Mouse (Mus musculus) liver, embryonic 11.5 days (tissue): ENCODE measurements at regions not wholly inside any gene's neighbourhood (a gene's known extent, or its start where the extent isn't known, plus 50 kb on each side); places are given as distances from the start of the nearest gene placed in this dataset.

Source experiments
- ATAC-seq: fragments of 200-750 bp; cut with Nextera tagmentation; replicated peaks from 2 replicates; pipeline ENCODE4 v1.8.0; 2017; ENCODE audit warnings: moderate number of reproducible peaks, mild to moderate bottlenecking, moderate TSS enrichment, moderate library complexity; ENCODE audit not compliant: low FRiP score
- DNase-seq: peaks from one replicate; pipeline ENCODE4 v3.0.0-alpha.2; 2017; ENCODE audit warnings: low spot score
- H3K27ac ChIP-seq: fragments of 300-500 bp; sonication (generic); 2 replicates; pipeline ENCODE4 v1.5.1; 2014; ENCODE audit warnings: mild to moderate bottlenecking, low read depth, low read length, control low read depth
- H3K27me3 ChIP-seq: fragments of 300-500 bp; sonication (generic); replicated peaks from 2 replicates; pipeline ENCODE4 v1.6.1; 2014; ENCODE audit warnings: low read length, mixed read lengths; ENCODE audit not compliant: control insufficient read depth, insufficient read depth
- H3K36me3 ChIP-seq: fragments of 300-500 bp; sonication (generic); 2 replicates; pipeline ENCODE4 v1.6.1; 2014; ENCODE audit warnings: mild to moderate bottlenecking, low read length, moderate library complexity, mixed read lengths; ENCODE audit not compliant: control insufficient read depth, insufficient read depth
- H3K4me1 ChIP-seq: fragments of 300-500 bp; sonication (generic); replicated peaks from 2 replicates; pipeline ENCODE4 v1.6.1; 2014; ENCODE audit warnings: low read length, mixed read lengths; ENCODE audit not compliant: control insufficient read depth, insufficient read depth
- H3K4me2 ChIP-seq: fragments of 300-500 bp; sonication (generic); 2 replicates; pipeline ENCODE4 v1.6.1; 2014; ENCODE audit warnings: mild to moderate bottlenecking, control low read depth, moderate library complexity
- H3K4me3 ChIP-seq: fragments of 300-500 bp; sonication (generic); 2 replicates; pipeline ENCODE4 v1.5.1; 2014; ENCODE audit warnings: low read depth, low read length, control low read depth
- H3K9ac ChIP-seq: fragments of 300-500 bp; sonication (generic); 2 replicates; pipeline ENCODE4 v1.6.1; 2014; ENCODE audit warnings: low read depth, low read length, control low read depth
- H3K9me3 ChIP-seq: fragments of 300-500 bp; sonication (generic); 2 replicates; pipeline ENCODE4 v1.6.1; 2016; ENCODE audit warnings: low read length, inconsistent platforms, mixed read lengths; ENCODE audit not compliant: control insufficient read depth
- WGBS: fragments of 180-500 bp; shearing (Covaris S2); extraction: QIAGEN DNeasy Blood & Tissue Kit; methylation state at CpG from one replicate; pipeline ENCODE4 v1.1.7; 2014; 5-methylcytosine and 5-hydroxymethylcytosine counted together

DNA sequence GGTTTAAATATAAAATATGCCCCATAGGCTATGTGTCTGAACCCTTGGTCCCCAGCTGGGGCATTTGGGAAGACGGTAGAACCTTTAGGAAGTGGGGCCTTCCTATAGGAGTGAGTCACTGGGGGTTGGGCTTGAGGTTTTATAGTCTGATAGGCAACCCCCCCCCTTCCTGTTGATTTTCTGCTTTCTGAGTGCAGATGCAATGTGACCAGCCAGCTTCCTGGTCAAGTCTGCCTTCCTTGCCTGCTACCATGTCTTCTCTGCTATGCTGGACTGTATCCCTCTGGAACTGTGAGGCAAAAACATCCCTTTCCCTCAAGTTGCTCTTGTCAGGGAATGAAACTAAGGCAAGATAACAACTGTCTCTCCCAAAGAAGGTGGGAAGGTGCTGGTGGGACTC, 122.4 kb upstream of the Mvb12b start:
- ATAC-seq (no peak), DNase-seq (no peak)
- Histone ChIP-seq H3K4me3 (no peak overlapping the region), H3K27ac (no peak overlapping the region), H3K9me3 (no peaks in the 10 kb centered on the region), H3K27me3 (no peaks in the 10 kb centered on the region), H3K4me1 (no peaks in the 10 kb centered on the region), H3K4me2 (no peak overlapping the region), H3K9ac (no peak overlapping the region), H3K36me3 (no peaks in the 10 kb centered on the region)
- WGBS: 39% methylated on average over 1 of the region's 1 CpGs

DNA sequence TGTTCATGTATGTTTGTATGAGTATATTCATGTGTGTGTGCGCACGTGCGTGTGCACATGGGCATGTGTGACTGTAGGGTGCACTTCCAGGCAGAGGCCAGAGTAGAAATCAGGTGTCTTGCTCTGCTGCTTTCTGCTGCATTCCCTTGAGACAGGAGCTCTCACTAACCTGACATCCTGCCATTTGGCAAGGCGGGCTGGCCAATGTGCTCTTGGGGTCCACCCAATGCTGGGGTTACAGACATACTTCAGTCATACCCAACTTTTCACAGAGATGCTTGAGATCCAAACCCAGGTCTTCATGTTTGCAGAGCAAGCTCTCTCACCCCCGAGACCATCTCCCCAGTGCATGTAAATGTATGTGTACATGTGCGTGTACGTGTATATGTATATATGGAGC, 120.2 kb upstream of the Mvb12b start:
- Histone ChIP-seq H3K9ac (no peak overlapping the region), H3K27ac (no peak overlapping the region), H3K36me3 (no peaks in the 10 kb centered on the region), H3K4me2 (no peak overlapping the region), H3K4me3 (no peak overlapping the region), H3K27me3 (no peaks in the 10 kb centered on the region), H3K9me3 (no peaks in the 10 kb centered on the region), H3K4me1 (no peaks in the 10 kb centered on the region)
- ATAC-seq (no peak), DNase-seq (no peak)
- WGBS: 85% methylated on average over 7 of the region's 7 CpGs

DNA sequence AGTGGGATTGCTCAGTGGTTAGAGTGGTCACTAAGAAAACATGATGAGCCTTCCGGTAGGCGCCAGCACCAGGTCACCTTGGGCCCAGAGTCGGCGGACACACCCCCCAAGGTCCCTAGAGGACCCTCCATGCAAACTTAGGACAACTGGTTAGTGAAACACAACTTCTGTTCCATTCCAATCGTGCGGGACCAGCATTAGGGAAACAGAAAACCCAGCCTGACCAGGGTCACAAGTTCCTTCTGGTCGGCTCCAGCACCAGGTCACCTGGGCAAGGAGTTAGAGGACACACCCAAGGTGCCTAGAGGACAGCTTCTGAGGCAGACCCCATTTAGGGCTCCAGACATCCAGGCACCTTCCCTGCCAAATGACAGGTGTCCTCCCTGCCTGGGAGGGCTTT, 109.4 kb upstream of the Mvb12b start:
- Histone ChIP-seq H3K4me1 (no peaks in the 10 kb centered on the region), H3K4me3 (no peak overlapping the region), H3K9ac (no peak overlapping the region), H3K36me3 (no peaks in the 10 kb centered on the region), H3K27me3 (no peaks in the 10 kb centered on the region), H3K9me3 (no peaks in the 10 kb centered on the region), H3K4me2 (no peak overlapping the region), H3K27ac (no peak overlapping the region)
- DNase-seq: no peak
- ATAC-seq: no peak
- 86% methylated on average over 7 of the region's 7 CpGs for WGBS

DNA sequence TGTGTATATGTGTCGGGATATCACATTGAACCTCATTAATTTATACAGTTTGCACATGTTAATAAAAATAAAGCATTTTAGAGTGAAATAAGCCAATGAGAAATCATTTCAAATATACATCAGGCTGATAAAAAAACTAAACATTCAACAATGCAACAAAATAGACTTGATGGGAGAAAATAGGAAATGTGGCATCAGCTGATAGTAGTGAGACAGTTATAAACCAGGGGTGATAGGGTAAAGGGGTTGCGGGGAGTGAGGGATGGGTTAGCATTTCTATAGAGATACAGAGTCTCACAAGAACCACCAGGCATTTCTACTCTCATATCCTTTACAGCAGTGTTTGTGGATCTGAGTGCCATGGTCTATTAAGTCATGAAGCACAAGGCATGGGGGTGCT, 108.6 kb upstream of the Mvb12b start:
- DNase-seq: no peak
- no peaks in the 10 kb centered on the region for H3K27me3 ChIP-seq
- WGBS: 76% methylated on average over 2 of the region's 2 CpGs
- H3K4me3 ChIP-seq: no peak overlapping the region
- H3K4me1 ChIP-seq: no peaks in the 10 kb centered on the region
- ATAC-seq: no peak
- no peaks in the 10 kb centered on the region for H3K36me3 ChIP-seq
- no peak overlapping the region for H3K4me2 ChIP-seq
- no peaks in the 10 kb centered on the region for H3K9me3 ChIP-seq
- no peak overlapping the region for H3K9ac ChIP-seq
- H3K27ac ChIP-seq: no peak overlapping the region

DNA sequence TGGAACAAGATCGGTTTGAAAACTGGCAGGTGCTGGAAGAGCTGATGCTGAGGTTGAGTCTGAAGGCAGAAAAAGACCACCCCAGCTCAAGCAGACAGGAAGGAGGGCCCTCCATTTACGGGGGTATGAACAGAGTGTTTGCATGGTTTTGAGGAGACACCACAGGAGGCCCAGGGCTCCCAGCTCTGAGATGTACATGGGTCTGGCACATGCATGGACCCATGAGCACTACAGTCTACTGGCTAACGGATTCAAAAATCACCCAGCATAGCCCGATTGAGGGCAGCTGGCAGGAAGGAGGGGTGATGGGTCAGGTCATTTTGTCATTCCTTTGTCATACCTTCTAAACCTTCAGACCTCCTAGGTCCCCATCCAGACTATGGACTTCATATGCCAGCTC, 103.6 kb upstream of the Mvb12b start:
- H3K27me3 ChIP-seq: no peaks in the 10 kb centered on the region
- H3K4me1 ChIP-seq: no peaks in the 10 kb centered on the region
- H3K9ac ChIP-seq: no peak overlapping the region
- WGBS: 79% methylated on average over 4 of the region's 4 CpGs
- no peak overlapping the region for H3K4me2 ChIP-seq
- ATAC-seq: no peak
- no peaks in the 10 kb centered on the region for H3K9me3 ChIP-seq
- DNase-seq: no peak
- H3K36me3 ChIP-seq: no peaks in the 10 kb centered on the region
- H3K27ac ChIP-seq: no peak overlapping the region
- H3K4me3 ChIP-seq: no peak overlapping the region

DNA sequence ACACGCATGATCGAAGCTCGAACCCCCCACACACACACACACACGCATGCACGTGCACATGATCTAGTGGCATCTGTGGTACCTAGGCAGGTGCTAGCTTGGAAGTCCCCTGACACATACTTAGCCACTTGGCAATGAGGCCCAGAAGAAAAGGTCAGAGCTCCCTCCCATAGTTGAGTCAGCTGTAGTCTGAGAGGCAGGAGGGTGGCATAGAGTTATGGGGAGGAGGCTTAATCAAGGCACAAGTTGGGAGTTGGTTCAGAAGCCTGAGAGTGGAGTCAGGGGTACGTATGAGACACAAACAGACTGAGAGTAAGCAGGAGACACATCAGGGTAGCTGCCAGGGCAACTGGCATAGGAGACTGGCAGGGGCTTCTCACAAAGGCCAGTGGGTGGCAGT, 103.0 kb upstream of the Mvb12b start:
- H3K4me2 ChIP-seq: no peak overlapping the region
- no peak for ATAC-seq
- H3K36me3 ChIP-seq: no peaks in the 10 kb centered on the region
- H3K4me1 ChIP-seq: no peaks in the 10 kb centered on the region
- 83% methylated on average over 6 of the region's 6 CpGs for WGBS
- no peaks in the 10 kb centered on the region for H3K27me3 ChIP-seq
- no peak overlapping the region for H3K9ac ChIP-seq
- H3K27ac ChIP-seq: no peak overlapping the region
- no peak for DNase-seq
- H3K9me3 ChIP-seq: no peaks in the 10 kb centered on the region
- H3K4me3 ChIP-seq: no peak overlapping the region

DNA sequence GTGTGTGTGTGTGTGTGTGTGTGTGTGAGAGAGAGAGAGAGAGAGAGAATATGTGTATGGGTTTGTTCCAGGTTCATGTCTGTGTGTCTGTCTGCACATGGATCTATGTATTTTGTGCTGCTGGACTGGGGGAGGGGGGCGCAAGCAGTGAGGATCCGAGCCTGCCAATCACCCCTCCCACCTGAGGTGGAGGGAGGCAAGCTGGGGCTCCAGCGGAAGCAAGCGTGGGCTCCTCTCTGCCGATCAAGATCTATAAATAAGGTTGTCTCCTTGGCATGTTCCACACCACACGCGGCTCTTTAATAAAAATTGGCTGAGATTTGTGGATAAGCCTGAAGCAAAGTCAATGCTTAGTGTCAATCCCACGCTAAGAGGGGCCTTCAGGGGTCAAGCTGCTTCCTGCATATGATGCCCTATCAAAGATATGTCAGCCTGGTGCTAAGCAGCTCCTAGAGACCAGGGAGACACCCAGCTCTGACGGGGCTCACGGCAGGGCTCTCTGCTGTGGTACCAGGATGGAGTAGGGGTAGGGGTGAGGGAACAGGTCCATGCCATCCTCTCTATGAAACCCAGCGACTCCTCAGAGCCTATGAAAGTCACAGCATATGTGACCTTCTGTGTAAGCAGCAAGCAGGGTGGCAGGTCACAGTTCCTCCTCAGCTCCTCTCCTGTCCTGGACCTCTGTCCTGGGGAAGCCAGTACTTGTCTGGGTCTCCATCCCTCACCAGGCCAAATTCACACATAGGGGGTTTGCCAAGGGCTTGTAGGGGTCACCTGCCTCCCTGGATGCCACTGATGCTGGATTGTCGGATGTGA, 102.0 kb upstream of the Mvb12b start:
- H3K36me3 ChIP-seq: no peaks in the 10 kb centered on the region
- WGBS: 64% methylated on average over 12 of the region's 12 CpGs
- DNase-seq: no peak
- no peak overlapping the region for H3K4me2 ChIP-seq
- no peak for ATAC-seq
- H3K27me3 ChIP-seq: no peaks in the 10 kb centered on the region
- H3K9ac ChIP-seq: no peak overlapping the region
- H3K4me1 ChIP-seq: no peaks in the 10 kb centered on the region
- H3K4me3 ChIP-seq: no peak overlapping the region
- H3K27ac ChIP-seq: no peak overlapping the region
- no peaks in the 10 kb centered on the region for H3K9me3 ChIP-seq

DNA sequence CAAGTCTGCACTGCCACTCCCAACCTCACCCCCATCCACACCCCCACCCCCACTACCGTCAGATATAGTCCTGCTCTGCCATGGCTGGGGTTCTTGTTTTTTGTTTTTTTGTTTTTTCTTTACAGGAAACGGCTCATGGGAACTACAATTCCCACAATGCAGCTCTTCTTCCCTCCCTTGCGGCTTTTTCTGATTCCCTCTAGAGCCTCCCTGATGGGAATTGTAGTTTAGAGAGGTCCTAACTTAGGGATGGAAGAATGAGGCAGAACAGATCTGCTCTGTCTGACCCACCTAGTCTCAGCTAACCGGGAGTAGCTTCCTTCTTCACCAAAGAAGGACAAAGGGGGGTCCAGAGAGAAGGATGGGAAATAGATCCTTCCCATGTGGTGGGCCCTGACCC, 98.7 kb upstream of the Mvb12b start:
- no peak overlapping the region for H3K27ac ChIP-seq
- no peak overlapping the region for H3K4me3 ChIP-seq
- 19% methylated on average over 4 of the region's 4 CpGs for WGBS
- H3K27me3 ChIP-seq: no peaks in the 10 kb centered on the region
- DNase-seq (no peak), ATAC-seq (no peak)
- no peaks in the 10 kb centered on the region for H3K9me3 ChIP-seq
- no peaks in the 10 kb centered on the region for H3K4me1 ChIP-seq
- H3K36me3 ChIP-seq: no peaks in the 10 kb centered on the region
- H3K9ac ChIP-seq: no peak overlapping the region
- H3K4me2 ChIP-seq: no peak overlapping the region

DNA sequence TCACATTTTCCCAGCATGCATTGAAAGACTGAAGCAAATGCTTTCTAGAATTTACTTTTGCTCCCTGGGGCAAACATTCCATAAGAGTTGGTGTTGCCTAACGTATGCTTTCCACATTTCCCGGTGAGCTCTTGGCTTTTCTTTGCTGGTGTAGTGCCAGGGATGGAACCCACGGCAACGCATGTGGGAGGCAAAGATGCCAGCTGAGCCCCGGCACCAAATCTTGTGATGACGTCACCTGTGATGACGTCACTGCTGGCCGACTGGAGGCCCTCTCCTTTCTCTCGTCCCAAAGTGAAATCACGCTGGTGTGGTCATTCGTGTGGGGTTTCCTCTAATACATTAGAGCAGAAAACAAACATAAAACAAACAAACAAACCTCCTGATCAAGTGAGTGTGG, 97.6 kb upstream of the Mvb12b start:
- H3K9ac ChIP-seq: no peak overlapping the region
- H3K27ac ChIP-seq: no peak overlapping the region
- ATAC-seq: no peak
- WGBS: 79% methylated on average over 11 of the region's 11 CpGs
- H3K36me3 ChIP-seq: no peaks in the 10 kb centered on the region
- no peaks in the 10 kb centered on the region for H3K27me3 ChIP-seq
- H3K4me2 ChIP-seq: no peak overlapping the region
- no peaks in the 10 kb centered on the region for H3K9me3 ChIP-seq
- H3K4me1 ChIP-seq: no peaks in the 10 kb centered on the region
- H3K4me3 ChIP-seq: no peak overlapping the region
- no peak for DNase-seq
